Mouse (Mus musculus) cortical plate, adult 2 months (tissue): Measurements from ENCODE around the gene Erfe.

Source experiments
- CTCF ChIP-seq: fragments of 200-500 bp; IDR thresholded peaks from 2 replicates; pipeline ENCODE4 v1.5.1; 2011; ENCODE audit warnings: mild to moderate bottlenecking, control low read depth, low read length; ENCODE audit not compliant: insufficient read depth; ENCODE audit errors: extremely low read depth
- POLR2A ChIP-seq: fragments of 200-500 bp; IDR thresholded peaks from 2 replicates; pipeline ENCODE4 v1.6.1; 2011; ENCODE audit warnings: mild to moderate bottlenecking, low read length, control low read depth; ENCODE audit not compliant: insufficient read depth; ENCODE audit errors: extremely low read depth

DNA sequence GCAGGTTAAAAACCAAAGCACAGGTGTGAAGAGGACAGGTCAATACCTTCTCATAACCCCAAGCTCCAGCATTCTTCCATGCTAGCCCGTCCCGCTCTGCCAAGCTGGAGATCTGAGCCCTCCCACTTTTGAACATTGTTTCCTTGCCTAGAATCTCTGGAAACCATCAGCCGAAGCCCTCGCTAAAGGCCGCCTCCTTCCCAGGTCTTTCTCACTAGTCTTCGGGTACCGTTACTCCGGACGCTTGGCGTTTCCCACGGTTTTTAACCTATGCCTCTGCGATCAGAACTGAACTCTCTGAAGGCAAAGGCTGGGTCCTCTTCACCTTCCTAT is 31.7 kb downstream of the Erfe start:
- TF ChIP-seq POLR2A (no peak), CTCF (no peak)
